Mouse (Mus musculus) CD4-positive helper T cell, adult 2 months (primary cell): ENCODE data around the gene Hmox2.

Experiments used
- DNase-seq: peaks from one replicate; pipeline ENCODE4 v3.0.0-alpha.2; 2012; ENCODE audit warnings: low read depth, missing footprints, low spot score

The Hmox2 gene

DNA sequence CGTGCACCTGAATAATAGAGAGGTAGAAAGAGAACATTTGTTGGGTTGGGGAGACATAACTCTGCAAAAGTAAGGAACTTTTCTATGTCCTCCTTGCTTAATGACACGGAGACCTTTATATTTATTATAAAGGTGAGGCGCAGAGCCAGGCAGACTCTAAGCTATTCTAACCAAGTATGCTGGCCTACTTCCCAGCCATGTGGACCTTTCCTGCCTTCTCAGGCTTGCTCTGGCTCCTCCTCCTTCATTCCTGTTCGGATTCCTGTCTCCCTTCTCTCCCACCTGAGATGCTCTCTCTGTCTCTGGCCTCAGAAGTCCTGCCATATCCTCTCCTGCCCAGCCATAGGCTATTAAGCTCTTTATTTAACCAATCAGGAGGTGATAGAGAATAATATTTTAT is 895 bp upstream of the Hmox2 start:
- DNase-seq = no peak

- DNase-seq = no peak
Observed at GRCm38 (mm10) chr16:4726528-4727128, 467 bp downstream of the Hmox2 start.

GRCm38 (mm10) chr16:4727526-4727925 is 1.4 kb downstream of the Hmox2 start:
- DNase-seq = no peak

GRCm38 (mm10) chr16:4727963-4728362 is 1.8 kb downstream of the Hmox2 start:
- DNase-seq = no peak

- DNase-seq = no peak
Observed at GRCm38 (mm10) chr16:4730776-4731358, 4.7 kb downstream of the Hmox2 start.

DNA sequence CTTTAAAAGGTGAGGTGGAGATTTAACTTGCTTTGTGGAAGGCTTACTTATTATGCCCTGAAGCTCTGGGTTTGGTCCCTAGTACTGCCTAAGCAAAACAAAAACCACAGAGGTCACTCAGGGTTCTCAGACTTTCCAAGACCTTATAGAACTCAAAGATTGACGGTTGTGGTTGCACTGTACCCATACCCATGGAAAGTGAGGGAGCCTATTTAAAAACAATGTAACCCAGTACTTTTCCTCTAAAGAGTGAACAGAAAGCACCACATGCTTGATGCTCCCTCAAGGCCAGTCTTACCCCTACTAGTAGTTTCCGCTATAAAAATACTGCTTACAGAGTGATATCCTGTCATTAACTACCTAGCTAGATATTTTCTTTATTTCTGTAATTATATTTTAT is 10.1 kb downstream of the Hmox2 start:
- DNase-seq = peak; percentile 29

- DNase-seq = no peak
Observed at GRCm38 (mm10) chr16:4739994-4740393, 13.8 kb downstream of the Hmox2 start.

DNA sequence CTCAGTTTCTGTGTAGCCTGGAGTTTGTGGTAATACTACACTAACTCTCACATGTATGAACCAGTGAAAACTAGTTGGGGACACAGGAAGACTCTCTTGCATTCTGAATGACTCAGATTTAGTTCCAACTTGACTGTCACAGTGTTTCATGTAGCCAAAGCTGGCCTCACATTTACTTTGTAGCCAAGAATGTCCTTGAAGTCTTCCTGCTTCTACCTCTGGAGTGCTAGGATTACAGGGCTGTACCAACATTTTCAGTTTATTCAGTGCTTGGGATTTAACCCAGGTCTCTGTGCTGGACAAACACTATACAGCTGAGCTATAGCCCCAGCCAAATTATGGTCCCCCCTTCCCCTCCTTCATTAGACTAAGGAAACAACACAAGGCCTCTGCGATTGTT is 16.0 kb downstream of the Hmox2 start:
- DNase-seq = no peak

DNA sequence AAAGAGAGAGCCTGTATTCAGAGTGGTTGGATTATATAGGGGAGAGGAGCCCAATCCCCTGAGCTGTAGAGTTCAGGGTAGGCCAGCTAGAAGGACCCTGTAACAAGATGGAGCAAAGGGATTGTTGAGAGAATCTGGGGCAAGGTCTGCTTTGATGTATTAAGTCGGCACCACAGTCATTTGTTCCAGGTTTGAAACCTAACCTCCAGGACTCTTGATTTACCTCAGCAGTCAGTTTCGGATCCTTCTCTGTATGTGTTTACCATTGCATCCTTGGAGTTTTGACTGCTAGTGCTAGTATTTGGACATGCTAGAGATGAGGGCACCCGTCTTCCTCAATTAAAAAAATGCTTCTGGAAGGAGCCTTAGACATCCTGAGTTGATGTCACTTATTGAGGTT is 26.0 kb downstream of the Hmox2 start:
- DNase-seq = no peak

GRCm38 (mm10) chr16:4754045-4754444 is 27.9 kb downstream of the Hmox2 start:
- no peak for DNase-seq

DNA sequence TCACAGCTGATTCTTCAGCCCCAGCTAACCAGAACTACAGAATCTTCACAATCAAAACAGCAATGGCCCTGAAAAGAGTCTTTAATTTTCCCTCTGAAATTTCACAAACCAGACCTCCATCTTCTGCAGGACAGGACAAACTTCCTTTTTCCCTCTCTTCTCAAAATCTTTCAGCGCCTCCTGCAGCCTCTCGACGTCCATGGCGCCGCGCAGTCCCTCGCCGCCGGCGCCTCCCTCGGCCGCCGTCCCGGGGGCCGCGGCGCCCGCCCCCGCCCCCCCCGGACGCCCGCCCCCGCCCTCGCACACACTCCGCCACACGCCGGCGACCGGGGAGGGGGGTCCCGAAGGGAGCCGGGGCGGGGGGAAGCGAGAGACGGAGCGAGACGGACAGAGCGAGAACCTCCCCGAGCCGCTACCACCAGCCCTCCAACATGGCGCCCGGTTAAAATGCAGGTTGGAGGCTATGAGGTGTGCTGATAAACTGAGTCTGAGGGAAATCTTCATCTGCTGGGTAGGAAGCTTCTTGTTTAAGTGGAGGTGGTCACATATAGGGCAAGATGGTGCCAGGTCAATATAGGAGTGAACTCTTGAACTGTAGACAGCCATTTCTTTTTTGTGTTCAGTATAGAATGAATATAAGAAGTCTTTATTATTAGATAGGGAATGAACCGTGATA is 30.6 kb downstream of the Hmox2 start:
- peak; percentile 31 for DNase-seq

DNA sequence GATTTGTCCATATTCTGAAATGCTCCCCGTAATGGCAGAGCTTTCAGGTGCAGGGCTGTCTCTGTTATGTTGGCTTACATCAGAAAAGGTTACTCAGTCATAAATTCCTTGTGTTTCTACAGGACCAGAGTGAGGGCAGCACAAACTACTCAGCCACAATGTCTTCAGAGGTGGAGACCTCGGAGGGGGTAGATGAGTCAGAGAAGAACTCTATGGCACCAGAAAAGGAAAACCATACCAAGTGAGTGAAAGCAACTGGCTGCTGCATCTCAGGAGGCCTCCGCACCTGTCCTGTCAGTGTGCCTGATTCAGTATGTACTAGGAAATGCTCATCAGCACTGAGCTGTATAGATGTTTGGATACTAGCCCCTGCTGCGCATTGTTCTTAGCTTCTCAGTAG is 36.3 kb downstream of the Hmox2 start:
- DNase-seq = no peak

- DNase-seq = peak; percentile 66
Observed at GRCm38 (mm10) chr16:4763276-4763675, 37.1 kb downstream of the Hmox2 start.

DNA sequence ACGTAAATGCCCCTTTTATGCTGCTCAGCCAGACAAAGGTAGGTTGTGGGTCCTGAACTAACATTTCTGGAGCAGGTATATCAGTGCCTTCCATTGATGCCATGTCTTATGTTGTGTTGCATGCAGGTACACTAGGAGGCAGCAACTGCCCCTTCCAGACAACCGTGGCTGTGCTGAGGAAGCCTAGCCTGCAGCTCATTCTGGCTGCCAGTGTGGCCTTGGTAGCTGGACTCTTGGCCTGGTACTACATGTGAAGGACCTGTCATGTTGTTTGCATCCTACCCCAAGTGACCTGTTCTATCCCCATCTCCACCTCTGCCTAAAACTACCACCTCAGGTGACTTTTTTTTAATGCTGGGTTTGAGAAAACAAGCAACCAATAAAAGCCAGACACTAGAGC is 39.7 kb downstream of the Hmox2 start:
- DNase-seq = no peak

GRCm38 (mm10) chr16:4767012-4767790 is 41.0 kb downstream of the Hmox2 start:
- no peak for DNase-seq

DNA sequence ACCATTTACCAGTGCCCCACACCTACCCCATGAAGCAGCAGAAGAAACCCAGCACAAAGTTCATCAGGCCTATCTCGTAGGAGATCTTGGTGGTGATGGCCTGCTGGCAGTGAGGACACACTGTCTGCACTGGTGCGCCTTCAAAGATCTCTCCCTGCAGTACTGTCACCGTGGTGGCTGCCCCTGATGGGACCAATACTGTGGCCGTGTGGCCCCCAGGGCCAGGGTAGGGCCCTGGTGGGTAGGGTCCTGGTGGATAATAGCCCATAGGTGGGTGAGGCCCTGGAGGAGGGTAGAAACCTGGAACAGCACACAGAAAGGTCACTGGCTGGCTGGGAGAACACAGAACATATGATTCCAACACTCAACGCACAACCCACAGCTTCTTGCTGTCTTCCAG is 42.6 kb downstream of the Hmox2 start:
- no peak for DNase-seq

DNA sequence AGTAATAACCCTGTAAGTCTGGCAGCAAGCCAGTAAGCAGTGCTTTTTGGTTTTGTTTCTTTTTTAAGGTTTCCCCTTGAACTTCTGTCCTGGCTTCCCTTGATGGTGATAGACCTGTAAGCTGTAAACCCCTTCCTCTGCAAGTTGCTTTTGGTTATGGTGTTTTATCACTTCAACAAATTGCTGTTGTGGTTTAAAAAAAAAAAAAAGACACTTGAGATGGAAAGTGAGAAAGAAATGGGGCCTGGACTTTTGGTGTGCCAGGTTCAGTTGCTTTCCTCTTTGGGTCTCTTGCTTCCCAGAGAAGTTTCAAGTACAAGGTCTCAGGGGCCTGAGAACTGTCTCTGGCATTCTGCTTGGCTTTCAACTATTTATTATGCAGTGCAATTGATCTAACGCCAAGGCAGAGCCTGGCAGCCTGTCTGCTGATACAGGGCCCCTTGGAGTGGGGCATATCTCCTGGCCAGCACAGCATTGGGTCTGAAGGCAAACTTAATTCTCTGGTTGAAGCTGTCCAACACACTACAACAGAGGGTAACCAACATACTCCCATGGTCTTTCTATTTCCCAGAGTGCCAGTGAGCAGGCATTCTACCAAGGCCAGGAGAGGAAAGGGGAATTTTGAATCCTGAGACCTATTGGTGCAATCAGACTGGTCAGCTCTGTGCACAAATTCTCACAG is 47.3 kb downstream of the Hmox2 start:
- no peak for DNase-seq

- no peak for DNase-seq
Observed at GRCm38 (mm10) chr16:4777171-4777904, 51.2 kb downstream of the Hmox2 start.

DNA sequence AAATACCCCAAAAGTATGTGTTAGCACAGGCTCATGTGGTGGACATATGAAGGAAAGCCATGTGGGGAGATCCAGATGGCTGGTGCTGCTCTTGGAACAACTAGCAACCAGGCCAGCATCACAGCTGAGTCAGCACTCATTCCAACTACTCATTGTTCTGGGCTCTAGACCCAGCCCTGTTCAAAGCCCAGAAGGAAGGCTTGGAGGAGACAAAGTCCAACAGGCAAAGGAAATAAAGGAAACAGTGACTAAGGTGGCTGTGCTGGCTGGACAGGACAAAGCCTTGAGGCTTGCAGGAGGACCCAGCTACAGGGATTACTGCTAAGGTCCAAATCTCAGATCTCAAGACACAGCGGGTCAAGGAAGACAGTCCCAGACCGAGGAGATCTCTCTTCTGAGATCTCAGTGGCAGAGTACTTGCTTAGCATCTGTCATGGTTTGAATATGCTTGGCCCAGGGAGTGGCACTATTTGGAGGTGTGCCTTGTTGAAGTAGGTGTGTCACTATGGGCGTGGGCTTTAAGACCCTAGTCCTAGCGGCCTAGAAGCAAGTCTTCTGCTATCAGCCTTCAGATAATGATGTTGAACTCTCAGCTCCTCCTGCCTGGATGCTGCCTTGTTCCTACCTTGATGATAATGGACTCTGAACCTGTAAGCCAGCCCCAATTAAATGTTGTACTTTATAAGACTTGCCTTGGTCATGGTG is 51.9 kb downstream of the Hmox2 start:
- DNase-seq = no peak

DNA sequence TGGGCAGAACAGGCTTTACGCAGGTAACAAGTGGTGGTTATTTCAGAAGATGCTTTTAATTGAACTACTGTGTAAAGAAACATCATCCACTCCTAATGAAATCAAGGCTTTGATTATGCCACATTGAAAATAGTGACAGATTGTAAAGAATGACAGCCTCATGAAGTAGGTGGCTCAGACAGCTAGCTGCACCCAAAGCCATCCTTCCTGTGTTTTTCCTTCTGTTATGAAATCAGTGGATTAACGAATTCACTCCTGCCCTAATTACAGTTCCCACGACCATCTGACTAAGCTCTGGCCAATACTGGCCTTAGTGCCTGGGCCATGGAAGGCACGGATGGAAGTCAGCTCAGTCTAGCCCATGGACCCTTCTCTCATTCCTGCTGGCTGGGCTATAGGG is 52.8 kb downstream of the Hmox2 start:
- DNase-seq = no peak
